Mouse (Mus musculus) inflammation-experienced regulatory T-cells, adult 6 months (primary cell): ENCODE results near the gene Ppp1r35. TPM values are rescaled to one million over a fixed set of nuclear protein-coding genes. Genes with fewer than 3 reads are reported as not detected.

ENCODE experiments used
- ATAC-seq: one replicate; pipeline ENCODE4 v1.8.0; 2017
- polyA plus RNA-seq, 3 experiments: library from polyadenylated mRNA; unstranded; fragments of 100-300 nt; shearing (Covaris generic); gene quantifications; one replicate each; pipeline ENCODE4 v1.2.1; 2017

Ppp1r35 gene
- polyA plus RNA-seq, 3 experiments from 2014 or later, result 6.0 to 10.9 (median 6.5) TPM

- ATAC-seq, result no peak
These were observed 26.7 kb upstream of the Ppp1r35 start for GRCm38 (mm10) chr5:137751988-137752387.

GRCm38 (mm10) chr5:137753111-137753832 is 25.4 kb upstream of the Ppp1r35 start:
- ATAC-seq, result no peak

GRCm38 (mm10) chr5:137755425-137755824 is 23.2 kb upstream of the Ppp1r35 start:
- no peak for ATAC-seq

GRCm38 (mm10) chr5:137756106-137756505 is 22.5 kb upstream of the Ppp1r35 start:
- no peak for ATAC-seq

GRCm38 (mm10) chr5:137756882-137757661 is 21.6 kb upstream of the Ppp1r35 start:
- peak; percentile 70 for ATAC-seq

GRCm38 (mm10) chr5:137757887-137758286 is 20.8 kb upstream of the Ppp1r35 start:
- ATAC-seq, result no peak

- no peak for ATAC-seq
These were observed 19.6 kb upstream of the Ppp1r35 start for GRCm38 (mm10) chr5:137758921-137759534.

- peak; percentile 63 for ATAC-seq
These were observed 18.7 kb upstream of the Ppp1r35 start for GRCm38 (mm10) chr5:137759971-137760412.

GRCm38 (mm10) chr5:137764609-137765340 is 13.9 kb upstream of the Ppp1r35 start:
- no peak for ATAC-seq

GRCm38 (mm10) chr5:137766270-137766669 is 12.4 kb upstream of the Ppp1r35 start:
- peak; percentile 38 for ATAC-seq

GRCm38 (mm10) chr5:137768475-137768874 is 10.2 kb upstream of the Ppp1r35 start:
- no peak for ATAC-seq

- peak; percentile 73 for ATAC-seq
These were observed 7.9 kb upstream of the Ppp1r35 start for GRCm38 (mm10) chr5:137770709-137771108.

GRCm38 (mm10) chr5:137772755-137773154 is 5.9 kb upstream of the Ppp1r35 start:
- ATAC-seq, result no peak

- ATAC-seq, result no peak
These were observed 2.9 kb upstream of the Ppp1r35 start for GRCm38 (mm10) chr5:137775587-137776290.

GRCm38 (mm10) chr5:137776408-137776918 is 2.2 kb upstream of the Ppp1r35 start:
- ATAC-seq, result no peak

GRCm38 (mm10) chr5:137777267-137777845 is 1.3 kb upstream of the Ppp1r35 start:
- no peak for ATAC-seq

GRCm38 (mm10) chr5:137779053-137779933 is 644 bp downstream of the Ppp1r35 start:
- peak; percentile 22 for ATAC-seq

- ATAC-seq, result no peak
These were observed 3.0 kb downstream of the Ppp1r35 start for GRCm38 (mm10) chr5:137781661-137782060.

GRCm38 (mm10) chr5:137782776-137783522 is 4.3 kb downstream of the Ppp1r35 start:
- ATAC-seq, result no peak
